Mouse (Mus musculus): Measurements from ENCODE around the gene Sgce.

- no peak for TF ChIP-seq MEF2A (IDR thresholded peaks at IDR 0.05; ENCODE audit: extremely low read depth, insufficient replicate concordance, low read depth, low read length, poor library complexity, severe bottlenecking)
- TF ChIP-seq KAT2A (conservative IDR thresholded peaks at IDR 0.05; ENCODE audit: low read depth, low read length) = no peak
- TF ChIP-seq SMC3 (IDR thresholded peaks at IDR 0.05; ENCODE audit: low read depth, low read length) = no peak
- no peak for TF ChIP-seq POLR2AphosphoS2 (IDR thresholded peaks at IDR 0.05; ENCODE audit: low read length)
- TF ChIP-seq POLR2A (IDR thresholded peaks at IDR 0.05; ENCODE audit: control insufficient read depth in 1 of 2, insufficient read depth in 1 of 2, low read depth in 1 of 2, low read length in 2 of 2, poor library complexity in 1 of 2) = no peak
- TF ChIP-seq EP300 (IDR thresholded peaks at IDR 0.05; ENCODE audit: low read depth in 1 of 2, low read length in 2 of 2) = no peak
Measured at GRCm38 (mm10) chr6:4680576-4680975, 66.4 kb downstream of the Sgce start.

Measured in MEL (cell line).